Mouse (Mus musculus) MEL (cell line): ENCODE measurements around the gene Sik3.

Experiments
- BHLHE40 ChIP-seq: IDR thresholded peaks from 2 replicates; pipeline ENCODE4 v1.6.1; 2012; ENCODE audit warnings: low read depth, mild to moderate bottlenecking, inconsistent platforms, low read length, improper control_type of control experiment, borderline replicate concordance
- CHD2 ChIP-seq: IDR thresholded peaks from 2 replicates; pipeline ENCODE4 v1.6.1; 2011; ENCODE audit warnings: low read length, improper control_type of control experiment
- CTCF ChIP-seq, 3 experiments: IDR thresholded peaks in 2 of 3; conservative IDR thresholded peaks in 1 of 3; 2 replicates each; pipeline ENCODE4 v1.5.1; 2011 to 2012; ENCODE audit warnings: low read length in 3 of 3, low read depth in 2 of 3, mild to moderate bottlenecking in 2 of 3, improper control_type of control experiment in 1 of 3, inconsistent platforms in 1 of 3, mixed read lengths in 1 of 3, moderate library complexity in 1 of 3; ENCODE audit not compliant: control insufficient read depth in 1 of 3, insufficient read depth in 1 of 3, poor library complexity in 1 of 3, severe bottlenecking in 1 of 3
- KAT2A ChIP-seq: conservative IDR thresholded peaks from 2 replicates; pipeline ENCODE4 v1.6.1; 2012; ENCODE audit warnings: low read depth, low read length, improper control_type of control experiment, inconsistent platforms
- MAFK ChIP-seq: IDR thresholded peaks from 2 replicates; pipeline ENCODE4 v1.6.1; 2011; ENCODE audit warnings: low read depth, mild to moderate bottlenecking, low read length, improper control_type of control experiment, borderline replicate concordance
- POLR2A ChIP-seq, 2 experiments: IDR thresholded peaks; 2 replicates each; pipeline ENCODE4 v1.6.1; 2011 to 2012; ENCODE audit warnings: low read length in 2 of 2, mild to moderate bottlenecking in 2 of 2, control low read depth in 1 of 2, improper control_type of control experiment in 1 of 2, low read depth in 1 of 2, moderate library complexity in 1 of 2; ENCODE audit not compliant: control insufficient read depth in 1 of 2, insufficient read depth in 1 of 2, poor library complexity in 1 of 2
- POLR2AphosphoS2 ChIP-seq: IDR thresholded peaks from 2 replicates; pipeline ENCODE4 v1.6.1; 2011; ENCODE audit warnings: low read length, improper control_type of control experiment

- TF ChIP-seq POLR2A (IDR thresholded peaks at IDR 0.05; ENCODE audit: control insufficient read depth in 1 of 2, insufficient read depth in 1 of 2, low read depth in 1 of 2, low read length in 2 of 2, poor library complexity in 1 of 2) (no peak), POLR2AphosphoS2 (no peak), CTCF (IDR thresholded peaks at IDR 0.05 in 2 of 3, conservative IDR thresholded peaks at IDR 0.05 in 1 of 3; ENCODE audit: control insufficient read depth in 1 of 3, insufficient read depth in 1 of 3, low read depth in 2 of 3, low read length in 3 of 3, poor library complexity in 1 of 3, severe bottlenecking in 1 of 3) (no peak), MAFK (no peak), CHD2 (no peak), BHLHE40 (no peak), KAT2A (no peak)
Measured at GRCm38 (mm10) chr9:46144976-46145375, 132.4 kb downstream of the Sik3 start.
